Mouse (Mus musculus) G1E (cell line): ENCODE results near the gene Fap.

Source experiments
- CTCF ChIP-seq: IDR thresholded peaks from 2 replicates; pipeline ENCODE4 v1.5.1; 2012; ENCODE audit warnings: low read depth, low read length, inconsistent platforms, mixed read lengths
- GATA1 ChIP-seq: IDR thresholded peaks from 2 replicates; pipeline ENCODE4 v1.6.1; 2012; ENCODE audit warnings: borderline replicate concordance, low read length, inconsistent platforms, mixed read lengths
- GATA2 ChIP-seq: IDR thresholded peaks from 2 replicates; pipeline ENCODE4 v1.6.1; 2012; ENCODE audit warnings: low read depth, low read length, inconsistent platforms, borderline replicate concordance
- POLR2AphosphoS5 ChIP-seq: IDR thresholded peaks from 2 replicates; pipeline ENCODE4 v1.6.1; 2012; ENCODE audit warnings: low read depth, low read length, inconsistent platforms; ENCODE audit not compliant: insufficient replicate concordance
- TAL1 ChIP-seq: conservative IDR thresholded peaks from 2 replicates; pipeline ENCODE4 v1.6.1; 2012; ENCODE audit warnings: low read depth, low read length, inconsistent platforms, mixed read lengths

DNA sequence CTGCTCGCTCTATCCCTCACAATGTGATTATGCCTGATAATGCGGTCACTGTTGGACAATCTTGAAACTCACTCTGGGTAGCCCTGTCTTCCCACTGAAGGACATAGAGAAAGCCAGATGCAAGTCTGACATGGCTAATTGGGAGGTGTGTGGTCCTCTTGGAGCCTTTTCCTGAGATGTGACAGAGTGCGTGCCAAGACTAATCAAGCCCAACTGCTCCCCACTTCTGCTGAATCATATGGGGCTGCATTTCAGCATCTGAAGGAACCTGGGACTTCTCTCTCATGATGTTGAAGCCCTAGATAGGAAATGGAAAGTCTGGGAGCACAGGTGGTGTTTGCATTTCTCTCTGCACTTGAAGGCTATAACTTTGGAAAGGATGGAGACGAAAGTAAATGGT lies 39.3 kb upstream of the Fap start:
- TF ChIP-seq CTCF (no peak), GATA2 (no peak), POLR2AphosphoS5 (no peak), TAL1 (no peak), GATA1 (no peak)
